Mouse (Mus musculus): ENCODE results near the gene Cxcr2.

GRCm38 (mm10) chr1:74199046-74199445, 45.3 kb downstream of the Cxcr2 start:
- TF ChIP-seq CTCF (conservative IDR thresholded peaks at IDR 0.05; ENCODE audit: low read length) (no peak), POU5F1 (IDR thresholded peaks at IDR 0.05; ENCODE audit: borderline replicate concordance, low read length) (no peak)

Data from E14TG2a.4 (cell line).